Mouse (Mus musculus) hindbrain, postnatal 0 days (tissue): ENCODE measurements around the gene Wdr59. TPM values are rescaled to one million over a fixed set of nuclear protein-coding genes. Genes with fewer than 3 reads are reported as not detected.

Source experiments
- ATAC-seq: fragments of 200-750 bp; cut with Nextera tagmentation; 2 replicates; pipeline ENCODE4 v1.8.0; 2017; ENCODE audit warnings: mild to moderate bottlenecking, moderate TSS enrichment, moderate library complexity
- DNase-seq: peaks from one replicate; pipeline ENCODE4 v3.0.0-alpha.2; 2015; ENCODE audit warnings: low spot score
- H3K27ac ChIP-seq: fragments of 300-500 bp; sonication (generic); 2 replicates; pipeline ENCODE4 v1.5.1; 2014; ENCODE audit warnings: mild to moderate bottlenecking
- H3K27me3 ChIP-seq: fragments of 300-500 bp; sonication (generic); 2 replicates; pipeline ENCODE4 v1.6.1; 2014; ENCODE audit warnings: low read length, mixed read lengths; ENCODE audit not compliant: insufficient read depth
- H3K36me3 ChIP-seq: fragments of 300-500 bp; sonication (generic); 2 replicates; pipeline ENCODE4 v1.6.1; 2014; ENCODE audit warnings: low read length, mixed read lengths; ENCODE audit not compliant: insufficient read depth
- H3K4me1 ChIP-seq: fragments of 300-500 bp; sonication (generic); 2 replicates; pipeline ENCODE4 v1.6.1; 2014; ENCODE audit warnings: antibody characterized with exemption, low read length, mixed read lengths; ENCODE audit not compliant: insufficient read depth
- H3K4me2 ChIP-seq: fragments of 300-500 bp; sonication (generic); 2 replicates; pipeline ENCODE4 v1.6.1; 2014; ENCODE audit warnings: low read depth, mild to moderate bottlenecking, low read length, moderate library complexity, mixed read lengths
- H3K4me3 ChIP-seq: fragments of 300-500 bp; sonication (generic); 2 replicates; pipeline ENCODE4 v1.5.1; 2014; ENCODE audit warnings: low read length
- H3K9ac ChIP-seq: fragments of 300-500 bp; sonication (generic); replicated peaks from 2 replicates; pipeline ENCODE4 v1.6.1; 2014; ENCODE audit warnings: mild to moderate bottlenecking, low read length, moderate library complexity, mixed read lengths
- H3K9me3 ChIP-seq: fragments of 300-500 bp; sonication (generic); 2 replicates; pipeline ENCODE4 v1.6.1; 2016; ENCODE audit warnings: low read length, mixed read lengths
- CTCF ChIP-seq: IDR thresholded peaks from 2 replicates; pipeline ENCODE4 v1.5.1; 2016; ENCODE audit warnings: antibody characterized with exemption, control low read depth, low read depth
- WGBS: fragments of 180-500 bp; shearing (Covaris S2); extraction: QIAGEN DNeasy Blood & Tissue Kit; methylation state at CpG from one replicate; pipeline ENCODE4 v1.1.7; 2014; 5-methylcytosine and 5-hydroxymethylcytosine counted together
- polyA plus RNA-seq: library from polyadenylated mRNA; unstranded; fragments of >200 nt; fragmentation: Nextera tagmentation; extraction: Ambion mirVana; gene quantifications from 2 replicates; pipeline ENCODE4 v1.2.1, GENCODE M21; 2015
- total RNA-seq: library from RNA; depleted of rRNA; stranded (reverse); fragments of >200 nt; gene quantifications from 2 replicates; pipeline ENCODE4 v1.2.3, GENCODE M21; 2014

The Wdr59 gene
- total and polyA plus RNA-seq, 2 experiments from 2014 or later: 6.4 to 15.0 TPM

DNA sequence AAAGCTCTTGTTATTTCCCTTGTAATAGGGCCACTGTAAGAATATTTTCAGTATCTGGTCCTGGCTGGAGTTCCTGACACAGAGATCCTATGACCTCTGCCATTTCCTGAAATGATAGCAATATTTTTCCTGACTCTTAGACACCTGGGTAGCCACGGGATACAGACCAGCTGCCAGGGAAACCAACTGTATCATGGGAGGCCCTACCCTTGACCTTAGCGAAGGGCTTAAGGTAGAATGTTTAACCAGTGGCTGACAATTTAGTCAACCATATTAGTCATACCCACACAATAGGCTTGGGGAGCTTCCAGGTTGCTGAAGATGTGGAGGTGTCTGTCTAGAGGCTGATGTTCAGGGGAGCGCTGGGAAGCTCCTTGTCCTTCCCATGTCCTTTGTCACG lies 77.6 kb downstream of the Wdr59 start:
- DNase-seq (no peak), ATAC-seq (no peak)
- H3K4me2 ChIP-seq: no peak overlapping the region
- no peak overlapping the region for H3K27ac ChIP-seq
- H3K27me3 ChIP-seq: no peaks in the 10 kb centered on the region
- no peak overlapping the region for H3K4me3 ChIP-seq
- H3K9ac ChIP-seq: no peak overlapping the region
- H3K36me3 ChIP-seq: no peaks in the 10 kb centered on the region
- TF ChIP-seq CTCF: no peak
- 86% methylated on average over 4 of the region's 4 CpGs for WGBS
- no peaks in the 10 kb centered on the region for H3K9me3 ChIP-seq
- H3K4me1 ChIP-seq: no peaks in the 10 kb centered on the region

DNA sequence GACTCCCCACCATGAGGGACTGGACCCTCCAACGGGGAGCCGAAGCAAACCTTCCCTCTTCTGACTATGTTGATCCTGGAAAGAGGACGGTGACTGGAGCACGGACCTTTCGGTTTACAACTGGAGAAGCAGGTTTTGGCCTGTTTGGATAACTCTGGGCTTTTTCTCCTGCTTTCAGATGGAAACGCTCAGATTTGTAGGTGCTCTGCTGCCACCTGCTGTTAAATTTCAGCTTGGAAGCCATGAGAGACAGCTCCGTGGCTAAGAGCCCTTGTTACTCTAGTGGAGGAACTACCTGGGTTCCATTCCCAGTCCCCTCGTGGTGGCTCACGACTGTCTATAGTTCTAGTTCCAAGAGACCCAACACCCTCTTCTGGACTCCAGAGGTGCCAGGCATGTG lies 82.7 kb downstream of the Wdr59 start:
- WGBS: 20% methylated on average over 9 of the region's 9 CpGs
- no peaks in the 10 kb centered on the region for H3K27me3 ChIP-seq
- H3K4me2 ChIP-seq: no peak overlapping the region
- peak; percentile 84 for TF ChIP-seq CTCF
- H3K9ac ChIP-seq: no peak overlapping the region
- H3K4me1 ChIP-seq: no peaks in the 10 kb centered on the region
- H3K4me3 ChIP-seq: no peak overlapping the region
- no peaks in the 10 kb centered on the region for H3K9me3 ChIP-seq
- no peak overlapping the region for H3K27ac ChIP-seq
- H3K36me3 ChIP-seq: no peaks in the 10 kb centered on the region
- ATAC-seq (peak; percentile 67; the same call in 1 of the 2 replicates), DNase-seq (peak; percentile 93)

DNA sequence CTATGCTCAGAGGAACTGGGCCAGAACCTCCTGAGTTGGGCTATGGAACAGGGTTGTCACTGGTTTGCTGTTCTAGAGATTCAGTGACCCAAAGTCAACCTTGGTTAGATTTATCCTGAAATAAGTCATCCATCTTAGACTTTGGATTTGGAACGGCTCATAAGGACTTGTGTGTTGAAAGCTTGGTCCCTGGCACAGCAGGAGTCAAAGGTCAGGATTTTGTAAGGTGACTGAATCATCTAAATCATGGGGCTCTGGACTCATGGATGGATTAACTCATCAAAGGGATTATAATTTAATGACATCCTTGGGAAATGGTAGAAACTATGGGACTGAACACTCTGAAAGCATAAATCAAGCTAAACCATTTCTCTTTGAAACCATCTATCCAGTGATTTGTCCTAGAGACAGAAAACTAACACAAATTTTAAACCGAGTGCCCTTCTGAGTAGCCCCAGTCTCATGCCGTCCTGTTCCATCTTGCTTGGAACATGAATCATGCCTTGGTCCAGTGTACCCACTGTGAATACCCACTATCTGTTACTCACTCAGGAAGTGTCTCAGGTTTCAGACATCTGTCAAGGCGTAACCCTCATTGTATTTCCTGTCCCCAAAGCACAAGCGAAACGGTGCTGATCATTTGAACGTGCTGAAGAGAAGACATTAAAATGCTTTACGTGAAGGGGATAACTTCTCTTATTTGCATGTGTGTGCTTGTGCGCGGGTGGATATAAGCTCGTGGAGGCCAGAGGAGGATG lies 86.6 kb downstream of the Wdr59 start:
- Histone ChIP-seq H3K4me2 (no peak overlapping the region), H3K27ac (no peak overlapping the region), H3K4me1 (no peaks in the 10 kb centered on the region), H3K9ac (no peak overlapping the region), H3K4me3 (no peak overlapping the region), H3K9me3 (no peaks in the 10 kb centered on the region), H3K27me3 (no peaks in the 10 kb centered on the region), H3K36me3 (no peaks in the 10 kb centered on the region)
- no peak for ATAC-seq
- no peak for TF ChIP-seq CTCF
- WGBS: 74% methylated on average over 11 of the region's 11 CpGs
- DNase-seq: no peak

DNA sequence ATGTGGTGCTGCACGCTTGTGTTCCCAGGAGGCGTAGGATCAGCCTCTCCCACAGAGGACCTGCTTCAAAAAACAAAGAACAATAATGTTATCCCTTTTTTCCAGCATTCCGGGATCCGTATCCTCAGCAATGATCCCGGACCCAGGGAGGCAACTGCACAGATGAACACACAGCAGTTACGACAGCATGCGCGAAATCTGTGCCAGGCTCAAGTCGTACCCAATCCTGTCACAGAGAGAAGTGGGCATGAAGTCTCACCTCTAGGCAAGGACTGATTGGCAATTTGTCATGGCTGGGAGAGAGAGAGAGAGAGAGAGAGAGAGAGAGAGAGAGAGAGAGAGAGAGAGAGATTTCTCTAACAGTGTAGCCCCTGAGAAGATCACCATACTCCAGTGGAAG lies 97.2 kb downstream of the Wdr59 start:
- H3K9ac ChIP-seq: no peak overlapping the region
- peak; percentile 72 for DNase-seq
- no peak overlapping the region for H3K4me3 ChIP-seq
- WGBS: 64% methylated on average over 9 of the region's 9 CpGs
- ATAC-seq: peak; percentile 79
- no peaks in the 10 kb centered on the region for H3K9me3 ChIP-seq
- no peaks in the 10 kb centered on the region for H3K27me3 ChIP-seq
- H3K36me3 ChIP-seq: no peaks in the 10 kb centered on the region
- no peaks in the 10 kb centered on the region for H3K4me1 ChIP-seq
- no peak for TF ChIP-seq CTCF
- peak overlapping the region; percentile 52 for H3K27ac ChIP-seq
- peak overlapping the region; percentile 33 for H3K4me2 ChIP-seq

DNA sequence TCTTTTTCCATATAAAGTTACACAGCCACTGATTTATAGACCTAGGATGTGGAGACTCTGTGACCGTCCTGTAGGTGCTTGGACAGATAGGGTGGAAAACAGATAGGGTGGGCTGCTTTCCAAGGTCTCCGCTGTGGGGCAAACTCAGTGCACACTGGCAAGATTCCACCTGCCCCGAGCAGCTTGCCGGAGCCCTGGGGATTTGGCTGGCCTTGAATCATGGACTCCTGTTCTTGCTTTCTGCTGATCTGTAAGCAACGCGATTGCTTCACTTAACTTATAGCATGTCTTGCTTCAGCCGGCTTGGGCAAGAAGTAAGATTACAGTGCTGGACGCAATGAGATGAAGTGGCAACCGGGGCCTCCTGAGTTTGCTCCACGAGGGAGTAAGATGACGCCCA lies 97.7 kb downstream of the Wdr59 start:
- peak overlapping the region; percentile 33 for H3K4me2 ChIP-seq
- no peaks in the 10 kb centered on the region for H3K27me3 ChIP-seq
- H3K27ac ChIP-seq: peak overlapping the region; percentile 52
- DNase-seq (peak; percentile 70), ATAC-seq (peak; percentile 53)
- 54% methylated on average over 11 of the region's 11 CpGs for WGBS
- H3K9me3 ChIP-seq: no peaks in the 10 kb centered on the region
- no peak for TF ChIP-seq CTCF
- H3K9ac ChIP-seq: no peak overlapping the region
- no peak overlapping the region for H3K4me3 ChIP-seq
- H3K36me3 ChIP-seq: no peaks in the 10 kb centered on the region
- H3K4me1 ChIP-seq: no peaks in the 10 kb centered on the region

DNA sequence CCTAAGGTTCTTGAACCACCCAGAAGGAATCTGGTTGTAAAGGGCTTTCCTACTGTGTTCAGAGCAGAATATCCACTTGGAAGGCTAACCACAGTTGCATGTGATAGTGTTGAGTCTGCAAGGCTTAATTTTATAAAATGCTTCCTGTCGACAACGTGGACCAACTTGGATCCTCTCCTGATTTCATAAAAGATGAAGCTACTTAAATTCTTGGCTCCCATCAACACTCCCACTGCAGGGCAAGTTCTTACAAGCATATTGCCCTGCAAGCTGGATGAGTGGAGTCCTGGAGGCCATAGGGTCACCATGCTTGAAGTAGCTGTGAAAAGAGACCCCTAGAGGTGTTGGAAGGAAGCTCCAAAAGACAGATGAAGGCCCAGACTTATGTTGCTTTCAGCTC lies 99.3 kb downstream of the Wdr59 start:
- H3K27me3 ChIP-seq: no peaks in the 10 kb centered on the region
- H3K4me3 ChIP-seq: no peak overlapping the region
- H3K36me3 ChIP-seq: no peaks in the 10 kb centered on the region
- H3K9me3 ChIP-seq: no peaks in the 10 kb centered on the region
- TF ChIP-seq CTCF: no peak
- no peak overlapping the region for H3K9ac ChIP-seq
- no peak overlapping the region for H3K4me2 ChIP-seq
- no peak overlapping the region for H3K27ac ChIP-seq
- WGBS: 61% methylated on average over 2 of the region's 2 CpGs
- no peak for DNase-seq
- no peak for ATAC-seq
- H3K4me1 ChIP-seq: no peaks in the 10 kb centered on the region

DNA sequence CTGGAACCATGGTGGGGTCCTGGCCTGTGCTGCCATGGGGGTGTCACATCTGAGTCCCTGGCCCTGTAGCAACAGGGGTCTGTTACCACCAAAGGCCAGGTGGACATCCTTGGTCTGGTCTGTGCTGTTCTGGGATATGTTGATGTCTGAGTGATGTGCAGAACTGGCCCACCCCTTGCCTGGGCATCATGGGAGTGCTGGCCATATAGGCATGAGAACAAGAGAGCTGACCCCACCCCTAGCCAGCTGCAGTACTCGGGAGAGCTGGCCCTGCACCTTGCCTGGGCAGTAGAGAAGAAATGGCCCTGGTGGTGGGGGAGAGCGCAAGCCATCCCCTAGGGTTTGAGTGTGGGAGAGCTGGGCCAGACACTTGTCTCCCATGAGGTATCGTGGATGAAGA lies 102.7 kb downstream of the Wdr59 start:
- Histone ChIP-seq H3K4me3 (no peak overlapping the region), H3K4me1 (no peaks in the 10 kb centered on the region), H3K9me3 (no peaks in the 10 kb centered on the region), H3K27me3 (no peaks in the 10 kb centered on the region), H3K36me3 (no peaks in the 10 kb centered on the region), H3K9ac (no peak overlapping the region), H3K4me2 (no peak overlapping the region), H3K27ac (no peak overlapping the region)
- DNase-seq (no peak), ATAC-seq (no peak)
- 71% methylated on average over 3 of the region's 3 CpGs for WGBS
- TF ChIP-seq CTCF: no peak
